Mouse (Mus musculus): ENCODE data around the gene Gtf3c1. TPM values are rescaled to one million over a fixed set of nuclear protein-coding genes. Genes with fewer than 3 reads are reported as not detected.
"Not testable (repeated sequence)": the region's sequence is repeated elsewhere in the genome, so short reads cannot be mapped to it uniquely, and the experiment has no call there.

The Gtf3c1 gene
- total RNA-seq, 2 experiments from 2014 or later = 68.4 to 72.4 TPM

- DNase-seq; intact Hi-C loops (cut with DNase I): not testable (repeated sequence)
Observed at GRCm38 (mm10) chr7:125713542-125714055, 6.0 kb upstream of the Gtf3c1 start.

- intact Hi-C loops (cut with DNase I) = no loop called here
Observed at GRCm38 (mm10) chr7:125708100-125708499, 520 bp upstream of the Gtf3c1 start.

GRCm38 (mm10) chr7:125707186-125707585 lies 394 bp downstream of the Gtf3c1 start:
- intact Hi-C loops (cut with DNase I) = no loop called here
- DNase-seq = peak; percentile 72 to 74

More at GRCm38 (mm10) chr7:125708100-125708499, 520 bp upstream of the Gtf3c1 start:
- no peak for DNase-seq

- DNase-seq = no peak
- intact Hi-C loops (cut with DNase I) = no loop called here
Observed at GRCm38 (mm10) chr7:125702791-125703190, 4.8 kb downstream of the Gtf3c1 start.

- DNase-seq = no peak
- intact Hi-C loops (cut with DNase I) = no loop called here
Observed at GRCm38 (mm10) chr7:125694056-125694455, 13.5 kb downstream of the Gtf3c1 start.

- DNase-seq = no peak
- intact Hi-C loops (cut with DNase I) = no loop called here
Observed at GRCm38 (mm10) chr7:125690516-125690915, 17.1 kb downstream of the Gtf3c1 start.

- intact Hi-C loops (cut with DNase I) = no loop called here
- no peak for DNase-seq
Observed at GRCm38 (mm10) chr7:125679936-125680335, 27.6 kb downstream of the Gtf3c1 start.

GRCm38 (mm10) chr7:125678756-125679155 lies 28.8 kb downstream of the Gtf3c1 start:
- no peak for DNase-seq
- intact Hi-C loops (cut with DNase I) = no loop called here

- DNase-seq = peak; percentile 42 to 70
- intact Hi-C loops (cut with DNase I) = loop anchor here (2.0 kb wide), 1 partner anchor 412 kb away; no protein-coding TSS in a partner anchor
Observed at GRCm38 (mm10) chr7:125674916-125675315, 32.7 kb downstream of the Gtf3c1 start.

- no peak for DNase-seq
- intact Hi-C loops (cut with DNase I) = no loop called here
Observed at GRCm38 (mm10) chr7:125671396-125671795, 36.2 kb downstream of the Gtf3c1 start.

GRCm38 (mm10) chr7:125670865-125671264 lies 36.7 kb downstream of the Gtf3c1 start:
- intact Hi-C loops (cut with DNase I) = no loop called here
- DNase-seq = no peak

- no peak for DNase-seq
Observed at GRCm38 (mm10) chr7:125663654-125664053, 43.9 kb downstream of the Gtf3c1 start.

GRCm38 (mm10) chr7:125657511-125657910 lies 50.1 kb downstream of the Gtf3c1 start:
- no peak for DNase-seq
- intact Hi-C loops (cut with DNase I) = no loop called here

More at GRCm38 (mm10) chr7:125663654-125664053, 43.9 kb downstream of the Gtf3c1 start:
- intact Hi-C loops (cut with DNase I) = no loop called here

- no peak for DNase-seq
- intact Hi-C loops (cut with DNase I) = no loop called here
Observed at GRCm38 (mm10) chr7:125649013-125649412, 58.6 kb downstream of the Gtf3c1 start.

- intact Hi-C loops (cut with DNase I) = no loop called here
Observed at GRCm38 (mm10) chr7:125645413-125645812, 62.2 kb downstream of the Gtf3c1 start.

GRCm38 (mm10) chr7:125643880-125644279 lies 63.7 kb downstream of the Gtf3c1 start:
- DNase-seq = peak in 1 of 2 experiments; percentile 28
- intact Hi-C loops (cut with DNase I) = no loop called here

More at GRCm38 (mm10) chr7:125645413-125645812, 62.2 kb downstream of the Gtf3c1 start:
- no peak for DNase-seq

- peak; percentile 69 to 77 for DNase-seq
- intact Hi-C loops (cut with DNase I) = loop anchor here (1.0 to 2.0 kb wide), 3 partner anchors 58 to 218 kb away; no protein-coding TSS in a partner anchor
Observed at GRCm38 (mm10) chr7:125638870-125639386, 68.7 kb downstream of the Gtf3c1 start.

- intact Hi-C loops (cut with DNase I) = loop anchor here (2.0 kb wide), 2 partner anchors 58 to 218 kb away; no protein-coding TSS in a partner anchor
- DNase-seq = no peak
Observed at GRCm38 (mm10) chr7:125638376-125638775, 69.2 kb downstream of the Gtf3c1 start.

- DNase-seq = no peak
- intact Hi-C loops (cut with DNase I) = loop anchor here (2.0 kb wide), 2 partner anchors 57 to 217 kb away; no protein-coding TSS in a partner anchor
Observed at GRCm38 (mm10) chr7:125637220-125638140, 70.1 kb downstream of the Gtf3c1 start.

GRCm38 (mm10) chr7:125630989-125631388 lies 76.6 kb downstream of the Gtf3c1 start:
- intact Hi-C loops (cut with DNase I) = no loop called here

GRCm38 (mm10) chr7:125630317-125630716 lies 77.3 kb downstream of the Gtf3c1 start:
- DNase-seq = no peak
- intact Hi-C loops (cut with DNase I) = no loop called here

More at GRCm38 (mm10) chr7:125630989-125631388, 76.6 kb downstream of the Gtf3c1 start:
- DNase-seq = no peak
